Mouse (Mus musculus): ENCODE data around the gene Nkain1.
A peak's percentile ranks its signal among the peaks of the same experiment; 100 is the strongest.

Gene Nkain1

GRCm38 (mm10) chr4:130550511-130550910, 23.5 kb downstream of the Nkain1 start:
- DNase-seq, result peak; percentile 85 to 89

GRCm38 (mm10) chr4:130549189-130549588, 24.8 kb downstream of the Nkain1 start:
- no peak for DNase-seq

GRCm38 (mm10) chr4:130546798-130547562, 27.0 kb downstream of the Nkain1 start:
- no peak for DNase-seq

GRCm38 (mm10) chr4:130544392-130544791, 29.6 kb downstream of the Nkain1 start:
- DNase-seq, result no peak

GRCm38 (mm10) chr4:130543121-130543520, 30.9 kb downstream of the Nkain1 start:
- no peak for DNase-seq

- DNase-seq, result no peak
Measured at GRCm38 (mm10) chr4:130540831-130541230, 33.1 kb downstream of the Nkain1 start.

- no peak for DNase-seq
Measured at GRCm38 (mm10) chr4:130539706-130540105, 34.3 kb downstream of the Nkain1 start.

GRCm38 (mm10) chr4:130539053-130539452, 34.9 kb downstream of the Nkain1 start:
- no peak for DNase-seq

- DNase-seq, result no peak
Measured at GRCm38 (mm10) chr4:130537371-130537770, 36.6 kb downstream of the Nkain1 start.

- no peak for DNase-seq
Measured at GRCm38 (mm10) chr4:130535789-130536188, 38.2 kb downstream of the Nkain1 start.

GRCm38 (mm10) chr4:130533975-130534374, 40.0 kb downstream of the Nkain1 start:
- DNase-seq, result peak; percentile 75 to 93

GRCm38 (mm10) chr4:130532347-130532746, 41.6 kb downstream of the Nkain1 start:
- DNase-seq, result no peak

GRCm38 (mm10) chr4:130531645-130532280, 42.2 kb downstream of the Nkain1 start:
- DNase-seq, result peak; percentile 52 to 79

GRCm38 (mm10) chr4:130527804-130528203, 46.2 kb downstream of the Nkain1 start:
- DNase-seq, result no peak

GRCm38 (mm10) chr4:130525041-130525440, 48.9 kb downstream of the Nkain1 start:
- DNase-seq, result no peak

GRCm38 (mm10) chr4:130521466-130521865, 52.5 kb downstream of the Nkain1 start:
- DNase-seq, result no peak

GRCm38 (mm10) chr4:130520482-130520851, 53.5 kb downstream of the Nkain1 start:
- no peak for DNase-seq

GRCm38 (mm10) chr4:130519567-130520481, 54.1 kb downstream of the Nkain1 start:
- peak; percentile 97 to 99 for DNase-seq

GRCm38 (mm10) chr4:130516490-130516889, 57.5 kb downstream of the Nkain1 start:
- DNase-seq, result no peak
